Mouse (Mus musculus) heart, postnatal 10 days (tissue): ENCODE data around the gene Pogk. TPM values are rescaled to one million over a fixed set of nuclear protein-coding genes. Genes with fewer than 3 reads are reported as not detected.

Experiments used
- DNase-seq, 2 experiments: peaks; one replicate each; pipeline ENCODE4 v3.0.0; 2021
- intact Hi-C: fragments of 180-260 bp; cut with DNase I; formaldehyde crosslinking; loops from one replicate; pipeline ENCODE4 v1.15.1; 2025
- total RNA-seq, 2 experiments: library from RNA; stranded (reverse); gene quantifications; 2 replicates each; pipeline ENCODE4 v1.2.3; 2021

Gene Pogk
- total RNA-seq, 2 experiments from 2014 or later, result 19.5 to 23.4 TPM

GRCm38 (mm10) chr1:166379630-166380231 lies 29.9 kb downstream of the Pogk start:
- intact Hi-C loops, result loop anchor here (10.0 kb wide), 1 partner anchor 375 kb away; the partner anchor contains the start of gene Pou2f1
- peak; percentile 77 to 78 for DNase-seq

- DNase-seq, result peak; percentile 95
- intact Hi-C loops, result loop anchor here (10.0 kb wide), 1 partner anchor 374 kb away; the partner anchor contains the start of gene Pou2f1
These were observed 30.5 kb downstream of the Pogk start, which contains the start of gene Tada1 for GRCm38 (mm10) chr1:166379013-166379629. Gene Tada1 (plus strand): TSS chr1:166379097.

GRCm38 (mm10) chr1:166378431-166379012 lies 31.1 kb downstream of the Pogk start:
- intact Hi-C loops, result loop anchor here (10.0 kb wide), 1 partner anchor 374 kb away; the partner anchor contains the start of gene Pou2f1
- no peak for DNase-seq

DNA sequence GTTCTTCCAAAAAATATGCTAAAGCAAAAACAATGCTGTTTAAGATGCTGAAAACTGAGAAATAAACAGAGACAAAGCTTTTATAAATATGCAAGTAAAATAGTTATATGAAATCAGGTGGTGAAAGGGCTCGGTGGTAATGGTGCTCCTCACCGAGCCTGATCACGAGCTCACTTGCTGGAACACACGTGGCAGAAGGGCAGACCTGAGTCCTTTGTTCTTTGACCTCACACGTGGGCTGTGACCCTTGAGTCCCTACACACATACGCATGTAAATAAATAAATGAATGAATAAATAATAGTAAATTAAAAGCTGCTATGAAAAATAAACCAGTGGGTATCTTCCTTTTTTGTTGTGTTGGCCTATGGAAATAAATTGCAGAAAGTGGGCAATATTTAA lies 32.5 kb downstream of the Pogk start:
- DNase-seq, result no peak
- intact Hi-C loops, result loop anchor here (10.0 kb wide), 1 partner anchor 372 kb away; the partner anchor contains the start of gene Pou2f1

- no peak for DNase-seq
- intact Hi-C loops, result loop anchor here (10.0 kb wide), 1 partner anchor 588 kb away; no protein-coding TSS in a partner anchor
These were observed 46.5 kb downstream of the Pogk start for GRCm38 (mm10) chr1:166363122-166363521.

DNA sequence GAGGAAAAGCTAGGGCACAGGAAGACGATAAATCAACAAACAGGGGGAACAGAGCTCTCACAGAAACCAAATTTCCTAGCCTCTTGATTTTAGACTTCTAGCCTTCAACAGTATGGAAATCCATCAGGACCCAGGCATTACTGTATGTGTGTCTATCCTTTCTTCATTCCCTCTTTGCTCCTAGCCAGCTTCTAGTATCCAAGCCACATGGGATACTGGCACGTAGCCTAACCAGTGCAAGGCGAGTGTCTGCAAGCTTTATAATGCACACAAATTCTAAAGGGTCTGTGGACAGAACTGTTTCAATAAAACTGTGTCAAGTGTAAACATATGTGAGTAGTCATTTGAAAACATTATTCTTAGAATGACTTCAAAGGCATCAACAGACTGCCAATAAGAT lies 47.0 kb downstream of the Pogk start:
- no peak for DNase-seq
- intact Hi-C loops, result loop anchor here (10.0 kb wide), 1 partner anchor 588 kb away; no protein-coding TSS in a partner anchor

DNA sequence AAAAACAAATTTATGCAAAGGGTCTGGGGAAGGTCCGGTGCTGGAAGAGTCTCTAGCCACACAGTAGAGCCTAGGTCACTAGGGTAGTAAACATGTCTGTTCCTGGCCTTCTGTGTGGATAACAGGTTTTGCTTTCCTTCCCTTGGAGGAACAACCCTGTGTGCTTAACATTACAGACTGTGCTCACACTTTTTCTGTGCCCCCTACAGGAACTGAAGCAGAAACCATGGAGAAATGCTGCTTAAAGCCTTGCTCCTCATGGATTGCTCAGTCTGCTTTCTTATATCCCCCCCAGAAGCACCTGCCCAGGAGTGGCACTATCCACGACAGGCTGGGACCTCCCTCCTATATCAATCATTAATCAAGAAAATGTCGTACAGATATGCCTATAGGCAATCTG lies 47.8 kb downstream of the Pogk start:
- DNase-seq, result no peak
- intact Hi-C loops, result loop anchor here (10.0 kb wide), 1 partner anchor 587 kb away; no protein-coding TSS in a partner anchor

- intact Hi-C loops, result loop anchor here (1.0 to 10.0 kb wide), 2 partner anchors 201 to 586 kb away; no protein-coding TSS in a partner anchor
- DNase-seq, result no peak
These were observed 48.8 kb downstream of the Pogk start for GRCm38 (mm10) chr1:166360896-166361295.

GRCm38 (mm10) chr1:166360157-166360855 lies 49.4 kb downstream of the Pogk start:
- intact Hi-C loops, result loop anchor here (1.0 to 10.0 kb wide), 2 partner anchors 200 to 586 kb away; no protein-coding TSS in a partner anchor
- peak; percentile 86 to 94 for DNase-seq

GRCm38 (mm10) chr1:166349751-166350150 lies 59.9 kb downstream of the Pogk start:
- intact Hi-C loops, result no loop called here
- DNase-seq, result no peak

- intact Hi-C loops, result no loop called here
- DNase-seq, result no peak
These were observed 60.3 kb downstream of the Pogk start for GRCm38 (mm10) chr1:166349341-166349740.

DNA sequence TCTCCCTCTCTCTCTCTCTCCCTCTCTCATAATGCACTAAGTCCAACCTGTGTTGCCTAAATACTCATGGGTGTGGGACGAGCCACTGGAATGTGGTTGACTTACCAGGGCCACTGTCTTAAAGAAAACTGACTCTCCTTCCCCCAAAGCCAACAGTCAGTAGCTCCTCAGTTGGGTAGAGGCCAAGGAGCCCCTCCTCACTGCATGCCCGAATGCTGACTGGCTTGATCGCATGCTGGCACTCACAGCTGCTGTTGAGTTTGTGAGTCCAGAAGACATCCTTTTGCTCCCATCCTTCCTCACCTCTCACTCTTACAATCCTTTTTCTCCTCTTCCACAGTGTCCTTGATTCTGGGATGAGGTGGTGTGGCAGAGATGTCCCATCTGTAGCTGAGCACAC lies 62.8 kb downstream of the Pogk start:
- intact Hi-C loops, result no loop called here
- no peak for DNase-seq

GRCm38 (mm10) chr1:166345602-166346001 lies 64.1 kb downstream of the Pogk start:
- intact Hi-C loops, result no loop called here
- DNase-seq, result no peak

DNA sequence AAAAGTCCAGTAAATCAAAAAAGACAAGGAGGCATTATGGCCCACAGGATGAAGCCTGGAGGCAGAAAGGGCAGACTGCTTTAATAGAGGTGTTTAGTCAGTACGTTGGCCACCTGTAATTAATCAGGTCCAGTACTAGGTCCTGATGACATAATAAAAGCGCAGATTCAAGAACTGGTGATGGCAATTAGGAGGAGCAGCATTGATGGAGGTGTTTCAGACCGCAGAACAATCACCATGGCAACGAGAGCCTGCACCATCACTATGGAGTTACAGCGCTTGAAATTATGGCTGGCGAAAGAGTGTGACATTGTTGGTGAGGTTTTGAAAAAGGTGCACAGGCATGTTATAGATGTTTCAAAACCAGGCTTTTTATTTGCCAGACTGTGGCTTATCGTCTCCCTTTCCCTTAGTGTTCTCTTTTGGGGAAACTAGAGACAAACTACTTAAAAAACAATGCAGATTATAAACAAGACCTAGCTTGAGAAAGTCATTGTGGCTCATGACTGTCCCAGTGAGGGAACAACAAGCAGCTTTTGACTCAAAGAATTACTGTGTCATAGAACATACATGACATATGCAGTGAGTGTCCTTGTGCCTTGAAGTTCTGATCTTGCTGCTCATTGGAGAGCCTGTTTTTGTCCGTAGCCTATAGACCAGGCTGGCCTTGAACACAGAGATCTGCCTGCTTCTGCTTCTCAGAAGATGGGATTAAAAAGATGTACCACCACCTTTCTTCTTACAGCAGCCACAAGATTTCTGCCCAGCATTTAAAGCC lies 65.2 kb downstream of the Pogk start:
- no peak for DNase-seq
- intact Hi-C loops, result no loop called here

DNA sequence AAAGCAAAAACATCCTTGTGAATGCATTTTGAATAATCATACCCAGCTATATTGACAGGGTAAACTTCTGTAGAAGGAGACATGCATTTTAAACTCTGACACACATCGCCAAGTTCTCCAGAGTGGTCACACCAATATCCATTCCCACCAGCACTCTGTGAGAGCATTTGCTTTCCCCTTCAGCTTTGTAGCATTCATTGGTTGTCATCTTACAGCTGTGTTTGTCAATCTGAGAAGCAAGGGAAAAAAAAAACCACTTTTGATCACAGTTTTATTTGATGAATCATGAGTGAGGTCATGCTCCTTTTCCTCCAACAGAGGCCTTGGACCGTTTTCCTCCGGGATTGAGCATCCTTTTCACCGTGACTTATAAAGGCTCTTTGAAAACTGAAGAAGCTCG lies 66.1 kb downstream of the Pogk start:
- intact Hi-C loops, result no loop called here
- DNase-seq, result no peak

DNA sequence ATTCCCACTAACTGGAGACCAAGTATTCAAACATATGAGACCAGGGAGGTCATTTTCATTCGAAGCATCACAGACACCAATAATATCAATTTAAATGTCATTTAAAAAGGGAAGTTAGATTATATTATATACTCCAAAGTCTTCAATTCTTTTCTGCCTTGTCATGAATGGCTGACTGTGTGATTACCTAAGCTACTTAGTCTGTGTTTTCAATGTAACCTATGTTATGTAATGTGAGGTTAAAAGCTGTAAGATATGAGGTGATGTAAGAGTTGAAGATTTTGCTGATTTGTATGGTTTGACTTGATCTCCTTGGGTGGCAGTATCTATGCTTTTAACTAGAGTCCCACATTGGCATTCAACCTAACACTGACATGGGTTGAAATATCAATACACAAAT lies 67.1 kb downstream of the Pogk start:
- DNase-seq, result no peak
- intact Hi-C loops, result no loop called here

DNA sequence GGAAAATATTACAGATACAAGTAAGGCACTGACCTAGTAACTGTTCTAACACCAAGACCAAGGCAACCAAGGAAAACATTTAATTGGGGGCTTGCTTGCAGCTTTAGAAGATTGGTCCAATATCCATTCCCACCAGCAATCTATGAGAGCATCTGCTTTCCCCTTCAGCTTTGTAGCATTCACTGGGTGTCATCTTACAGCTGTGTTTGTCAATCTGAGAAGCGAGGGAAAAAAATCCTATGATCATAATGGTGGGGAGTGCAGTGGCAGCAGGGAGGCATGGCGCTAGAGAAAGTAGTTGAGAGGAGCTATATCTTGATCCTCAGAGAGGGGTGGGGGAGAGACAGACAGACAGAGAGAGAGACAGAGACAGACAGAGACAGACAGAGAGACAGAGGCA lies 67.6 kb downstream of the Pogk start:
- intact Hi-C loops, result no loop called here
- no peak for DNase-seq

GRCm38 (mm10) chr1:166339110-166339509 lies 70.6 kb downstream of the Pogk start:
- peak; percentile 7 to 16 for DNase-seq

More at GRCm38 (mm10) chr1:166339110-166339509, 70.6 kb downstream of the Pogk start:
- intact Hi-C loops, result no loop called here
